Mouse (Mus musculus) ES-Bruce4 (cell line): ENCODE data around the gene Klrd1. TPM values are rescaled to one million over a fixed set of nuclear protein-coding genes. Genes with fewer than 3 reads are reported as not detected.
"Not testable (repeated sequence)": the region's sequence is repeated elsewhere in the genome, so short reads cannot be mapped to it uniquely, and the experiment has no call there.

Experiments
- H3K27ac ChIP-seq: 2 replicates; pipeline ENCODE4 v1.5.1; 2012; ENCODE audit warnings: low read length, inconsistent platforms; ENCODE audit not compliant: insufficient read depth
- H3K27me3 ChIP-seq: 2 replicates; pipeline ENCODE4 v1.6.1; 2012; ENCODE audit warnings: mild to moderate bottlenecking, low read length, inconsistent platforms; ENCODE audit not compliant: control insufficient read depth, poor library complexity, insufficient read depth, severe bottlenecking
- H3K36me3 ChIP-seq: 2 replicates; pipeline ENCODE4 v1.6.1; 2012; ENCODE audit warnings: inconsistent platforms, mild to moderate bottlenecking, low read length, moderate library complexity; ENCODE audit not compliant: control insufficient read depth, poor library complexity, insufficient read depth, severe bottlenecking
- H3K4me1 ChIP-seq: one replicate; pipeline ENCODE4 v1.8.1; 2011; ENCODE audit warnings: low read length; ENCODE audit not compliant: control insufficient read depth, insufficient read depth
- H3K4me3 ChIP-seq: 2 replicates; pipeline ENCODE4 v1.5.1; 2011; ENCODE audit warnings: low read depth, mild to moderate bottlenecking, low read length
- H3K9ac ChIP-seq: 2 replicates; pipeline ENCODE4 v1.6.1; 2012; ENCODE audit warnings: low read depth, mild to moderate bottlenecking, inconsistent platforms; ENCODE audit not compliant: poor library complexity, severe bottlenecking
- H3K9me3 ChIP-seq: replicated peaks from 2 replicates; pipeline ENCODE4 v1.6.1; 2012; ENCODE audit warnings: mild to moderate bottlenecking, low read length, inconsistent platforms; ENCODE audit not compliant: control insufficient read depth, poor library complexity, insufficient read depth, severe bottlenecking
- CTCF ChIP-seq: IDR thresholded peaks from one replicate; pipeline ENCODE4 v1.8.1; 2011; ENCODE audit warnings: low read depth, low read length
- EP300 ChIP-seq: IDR thresholded peaks from 2 replicates; pipeline ENCODE4 v1.6.1; 2011; ENCODE audit warnings: low read depth, low read length; ENCODE audit not compliant: insufficient read depth
- POLR2A ChIP-seq: IDR thresholded peaks from one replicate; pipeline ENCODE4 v1.8.1; 2011; ENCODE audit warnings: low read length; ENCODE audit not compliant: insufficient read depth
- polyA plus RNA-seq: library from polyadenylated mRNA; stranded (reverse); fragments of >200 nt; gene quantifications from 2 replicates; pipeline ENCODE4 v1.2.4, GENCODE M21; 2011; ENCODE audit warnings: low read depth; ENCODE audit not compliant: missing spikeins, insufficient read depth, insufficient read length

Klrd1 gene
- polyA plus RNA-seq, 1 experiment = not detected

DNA sequence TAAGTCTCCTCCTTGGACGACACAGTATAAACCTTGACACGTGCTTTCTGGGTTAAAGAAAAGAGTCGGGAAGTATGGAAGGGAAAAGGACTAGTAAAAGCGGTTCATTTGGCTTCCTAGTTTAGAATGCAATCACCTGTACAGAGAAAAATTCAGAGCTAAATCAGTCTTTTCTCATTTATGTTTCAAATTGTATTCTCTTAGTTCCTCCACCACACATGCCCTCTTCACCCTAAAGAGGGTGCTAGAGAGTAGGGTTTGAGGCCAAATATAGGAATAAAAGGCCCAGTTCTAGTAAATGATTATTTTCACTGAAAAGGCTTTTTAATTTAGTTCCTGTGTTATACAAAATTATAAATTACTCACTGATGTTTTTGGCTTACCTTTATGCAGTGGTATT is 10.3 kb upstream of the Klrd1 start:
- Histone ChIP-seq H3K36me3 (no peaks in the 10 kb centered on the region), H3K4me3 (no peak overlapping the region), H3K4me1 (no peaks in the 10 kb centered on the region), H3K9ac (no peak overlapping the region), H3K27ac (no peak overlapping the region), H3K27me3 (no peaks in the 10 kb centered on the region), H3K9me3 (no peaks in the 10 kb centered on the region)
- no peak for TF ChIP-seq CTCF
- no peak for TF ChIP-seq POLR2A
- TF ChIP-seq EP300 = no peak

DNA sequence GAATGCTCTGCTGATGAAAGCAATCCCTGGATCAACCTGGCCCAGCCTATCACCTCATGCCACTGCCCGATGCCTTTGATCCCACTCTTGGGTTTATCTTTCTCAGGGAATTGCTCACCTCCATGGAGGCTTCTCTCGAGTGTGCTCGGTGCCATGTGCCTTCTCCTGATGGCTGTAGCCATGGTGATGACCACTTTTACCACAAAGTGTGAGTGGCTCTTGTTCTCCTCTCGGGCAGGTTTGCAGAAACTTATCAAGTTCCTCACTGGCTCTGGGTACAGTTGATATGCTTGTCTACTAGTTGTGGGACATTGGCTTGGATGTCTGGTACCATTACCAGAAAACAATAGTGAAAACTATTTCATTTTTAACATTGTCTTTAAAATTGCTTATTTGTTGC is 9.7 kb upstream of the Klrd1 start:
- no peaks in the 10 kb centered on the region for H3K36me3 ChIP-seq
- no peak for TF ChIP-seq CTCF
- no peak for TF ChIP-seq POLR2A
- TF ChIP-seq EP300 = no peak
- no peaks in the 10 kb centered on the region for H3K4me1 ChIP-seq
- H3K4me3 ChIP-seq = no peak overlapping the region
- H3K27ac ChIP-seq = no peak overlapping the region
- no peaks in the 10 kb centered on the region for H3K27me3 ChIP-seq
- no peak overlapping the region for H3K9ac ChIP-seq
- H3K9me3 ChIP-seq = no peaks in the 10 kb centered on the region

DNA sequence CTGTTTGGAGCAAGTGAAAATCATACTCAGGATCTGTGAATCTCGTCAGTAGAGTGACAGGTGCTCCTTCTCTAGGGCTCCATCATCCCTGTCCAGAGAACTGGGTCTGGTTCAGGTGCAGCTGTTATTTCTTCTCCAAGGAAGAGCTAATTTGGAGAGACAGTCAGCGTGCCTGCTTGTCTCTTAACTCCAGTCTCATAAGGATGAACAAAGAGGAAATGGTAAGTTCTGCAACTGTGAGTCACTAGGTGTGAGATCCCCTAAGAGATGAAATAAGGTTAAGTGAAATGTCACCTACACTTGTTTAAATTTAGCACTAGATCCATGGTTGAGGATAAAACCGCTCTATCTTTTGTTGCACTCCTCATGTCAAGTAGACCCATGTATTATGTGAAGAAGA is 8.6 kb upstream of the Klrd1 start:
- H3K27me3 ChIP-seq = no peaks in the 10 kb centered on the region
- H3K27ac ChIP-seq = no peak overlapping the region
- no peak overlapping the region for H3K4me3 ChIP-seq
- no peaks in the 10 kb centered on the region for H3K9me3 ChIP-seq
- no peaks in the 10 kb centered on the region for H3K36me3 ChIP-seq
- H3K9ac ChIP-seq = no peak overlapping the region
- no peaks in the 10 kb centered on the region for H3K4me1 ChIP-seq
- TF ChIP-seq CTCF (no peak), EP300 (no peak), POLR2A (no peak)

DNA sequence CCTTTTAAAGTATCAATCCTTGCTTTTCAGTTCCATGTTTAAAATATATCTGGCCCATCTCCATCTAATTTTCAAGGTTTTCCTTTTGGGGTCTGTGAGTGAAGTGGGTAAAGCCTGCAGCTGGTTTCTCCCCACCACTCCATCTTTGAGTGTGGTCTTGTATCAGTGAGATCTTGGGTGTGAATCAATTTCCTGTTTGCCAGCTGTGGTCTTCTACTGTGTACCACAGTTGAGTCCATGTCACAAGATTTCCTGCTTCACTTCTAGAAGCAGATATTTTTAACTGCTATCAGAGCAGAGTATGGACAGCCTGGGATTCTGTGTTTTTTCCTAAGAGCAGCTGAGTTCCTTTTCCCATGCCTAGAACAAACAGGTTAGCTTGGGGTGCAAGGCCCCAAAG is 16.8 kb downstream of the Klrd1 start:
- Histone ChIP-seq H3K4me3 (no peak overlapping the region), H3K36me3 (no peaks in the 10 kb centered on the region)
- TF ChIP-seq POLR2A = no peak
- TF ChIP-seq CTCF = no peak
- no peak for TF ChIP-seq EP300

DNA sequence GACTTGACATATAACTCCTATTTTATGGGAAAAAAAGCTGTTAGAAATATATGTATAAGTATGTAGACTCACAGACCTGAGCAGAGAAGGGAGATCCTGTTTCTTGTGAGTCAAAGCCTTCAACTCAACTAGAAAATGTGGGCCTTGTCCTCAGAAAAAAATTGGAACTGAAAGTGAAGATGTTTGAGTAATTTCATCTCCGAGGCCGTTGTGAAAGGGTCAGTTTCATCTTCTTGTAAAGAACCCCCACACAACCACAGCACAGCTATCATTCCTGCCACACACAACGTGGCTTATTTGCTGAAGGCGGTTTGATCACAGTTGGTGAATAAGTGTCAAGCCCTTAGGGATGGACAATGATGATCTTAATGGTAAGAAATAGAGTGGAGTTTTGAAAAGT is 32.2 kb downstream of the Klrd1 start, which contains the start of gene Klrk1:
Gene Klrk1 (minus strand): TSS at position 130 of the 400 bp plus-strand sequence.
- Histone ChIP-seq H3K9me3 (no peaks in the 10 kb centered on the region), H3K27ac (no peak within 1 kb of the TSS), H3K9ac (no peak within 1 kb of the TSS), H3K4me1 (no peaks in the 10 kb centered on the region), H3K36me3 (no peaks in the 10 kb centered on the region), H3K4me3 (no peak within 1 kb of the TSS), H3K27me3 (no peaks in the 10 kb centered on the region)
- TF ChIP-seq CTCF (no peak), EP300 (no peak), POLR2A (no peak)

More for the DNA sequence above, 16.8 kb downstream of the Klrd1 start:
- H3K27me3 ChIP-seq = no peaks in the 10 kb centered on the region
- no peak overlapping the region for H3K9ac ChIP-seq
- no peaks in the 10 kb centered on the region for H3K4me1 ChIP-seq
- H3K9me3 ChIP-seq = no peaks in the 10 kb centered on the region
- no peak overlapping the region for H3K27ac ChIP-seq

DNA sequence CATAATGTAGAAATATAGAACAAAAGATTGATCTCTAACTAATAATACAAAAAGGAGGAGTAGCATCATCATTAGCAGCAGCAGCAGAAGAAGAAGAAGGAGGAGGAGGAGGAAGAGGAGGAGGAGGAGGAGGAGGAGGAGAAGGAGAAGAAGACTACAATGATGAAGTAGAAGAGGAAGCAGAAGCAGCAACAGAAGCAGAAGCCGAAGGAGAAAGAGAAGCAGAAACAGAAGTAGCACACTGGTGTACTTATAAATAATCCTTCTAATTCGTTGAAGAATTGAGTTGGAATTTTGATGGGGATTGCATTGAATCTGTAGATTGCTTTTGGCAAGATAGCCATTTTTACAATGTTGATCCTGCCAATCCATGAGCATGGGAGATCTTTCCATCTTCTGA is 39.5 kb downstream of the Klrd1 start:
- not testable (repeated sequence) for H3K36me3 ChIP-seq, H3K27ac ChIP-seq, H3K4me1 ChIP-seq, H3K9ac ChIP-seq, H3K9me3 ChIP-seq, H3K27me3 ChIP-seq, H3K4me3 ChIP-seq

DNA sequence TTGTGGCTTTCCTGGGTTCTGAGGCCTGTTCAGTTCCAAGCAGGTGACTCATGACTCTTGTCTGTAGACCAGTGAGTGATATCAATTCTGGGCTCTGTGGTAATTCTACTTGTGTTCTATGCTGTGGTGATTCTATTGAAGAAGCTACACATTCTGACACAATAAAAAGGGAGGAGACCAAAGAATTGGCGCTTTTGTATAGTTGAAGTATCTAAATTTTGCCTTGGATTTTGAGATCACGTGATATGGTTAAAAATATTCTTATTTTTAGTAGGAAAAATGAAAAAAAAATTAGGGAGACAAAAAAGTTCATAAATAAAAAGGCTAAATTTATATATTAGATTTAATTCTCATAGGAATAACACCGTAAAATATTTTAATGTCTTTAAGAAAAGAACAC is 51.7 kb downstream of the Klrd1 start, which contains the start of gene Klrc3:
Gene Klrc3 (minus strand): TSS at position 101 of the 400 bp plus-strand sequence.
- not testable (repeated sequence) for H3K36me3 ChIP-seq, H3K27ac ChIP-seq, H3K9me3 ChIP-seq, H3K4me1 ChIP-seq, H3K4me3 ChIP-seq, H3K9ac ChIP-seq, H3K27me3 ChIP-seq

DNA sequence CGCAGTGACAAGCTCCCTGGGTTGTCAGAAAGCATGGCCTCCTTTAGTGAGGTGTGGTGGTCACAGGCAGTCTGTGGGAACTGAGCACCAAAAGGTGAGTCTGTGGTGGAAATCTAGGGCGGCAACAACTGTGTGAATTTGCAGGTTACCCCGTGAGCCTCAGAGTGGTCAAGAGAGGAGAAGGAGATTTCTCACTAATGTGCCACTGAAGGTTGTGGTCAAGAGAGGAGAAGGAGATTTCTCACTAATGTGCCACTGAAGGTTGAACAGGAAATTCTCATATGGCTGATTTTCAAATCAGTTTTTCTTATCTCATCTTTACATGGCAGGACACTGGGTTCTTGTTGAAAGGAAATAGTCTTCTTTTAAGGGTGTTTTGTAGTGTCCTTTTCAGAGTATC is 52.5 kb downstream of the Klrd1 start:
- not testable (repeated sequence) for H3K9ac ChIP-seq, H3K27ac ChIP-seq, H3K4me3 ChIP-seq, H3K4me1 ChIP-seq, H3K36me3 ChIP-seq, H3K9me3 ChIP-seq, H3K27me3 ChIP-seq
